Mouse (Mus musculus): ENCODE results near the gene Spns3. TPM values are rescaled to one million over a fixed set of nuclear protein-coding genes. Genes with fewer than 3 reads are reported as not detected.

Gene Spns3
- total and polyA plus RNA-seq, 2 experiments from 2014 or later = 0.10 to 0.25 TPM

DNA sequence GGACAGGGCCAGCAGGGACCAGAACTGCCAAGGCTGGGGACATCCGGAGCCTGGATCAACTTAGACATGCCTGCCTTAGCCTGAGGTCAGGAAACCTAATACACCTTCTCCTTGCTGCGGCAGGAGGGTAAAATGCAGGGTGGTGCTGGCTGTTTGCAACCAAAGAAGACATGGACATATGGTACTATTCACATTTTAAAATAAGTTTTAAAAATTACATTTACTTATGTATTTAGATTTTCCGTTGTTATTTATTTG is 32.1 kb upstream of the Spns3 start:
- no peak overlapping the region for H3K4me2 ChIP-seq (ENCODE audit: low read depth, low read length)
- no peak for TF ChIP-seq CTCF (IDR thresholded peaks at IDR 0.05; ENCODE audit: low read depth)
- no peaks in the 10 kb centered on the region for H3K9me3 ChIP-seq (ENCODE audit: low read length)
- no peaks in the 10 kb centered on the region for H3K4me1 ChIP-seq (ENCODE audit: insufficient read depth, low read length)
- no peaks in the 10 kb centered on the region for H3K36me3 ChIP-seq (ENCODE audit: insufficient read depth, low read length)
- no peak for DNase-seq (ENCODE audit: low spot score)
- no peaks in the 10 kb centered on the region for H3K27me3 ChIP-seq (ENCODE audit: insufficient read depth, low read length)
- no peak overlapping the region for H3K27ac ChIP-seq
- H3K9ac ChIP-seq (replicated peaks; ENCODE audit: low read length) = no peak overlapping the region
- no peak for ATAC-seq
- WGBS = 86% methylated on average over 3 of the region's 3 CpGs
- no peak overlapping the region for H3K4me3 ChIP-seq (ENCODE audit: low read length)

DNA sequence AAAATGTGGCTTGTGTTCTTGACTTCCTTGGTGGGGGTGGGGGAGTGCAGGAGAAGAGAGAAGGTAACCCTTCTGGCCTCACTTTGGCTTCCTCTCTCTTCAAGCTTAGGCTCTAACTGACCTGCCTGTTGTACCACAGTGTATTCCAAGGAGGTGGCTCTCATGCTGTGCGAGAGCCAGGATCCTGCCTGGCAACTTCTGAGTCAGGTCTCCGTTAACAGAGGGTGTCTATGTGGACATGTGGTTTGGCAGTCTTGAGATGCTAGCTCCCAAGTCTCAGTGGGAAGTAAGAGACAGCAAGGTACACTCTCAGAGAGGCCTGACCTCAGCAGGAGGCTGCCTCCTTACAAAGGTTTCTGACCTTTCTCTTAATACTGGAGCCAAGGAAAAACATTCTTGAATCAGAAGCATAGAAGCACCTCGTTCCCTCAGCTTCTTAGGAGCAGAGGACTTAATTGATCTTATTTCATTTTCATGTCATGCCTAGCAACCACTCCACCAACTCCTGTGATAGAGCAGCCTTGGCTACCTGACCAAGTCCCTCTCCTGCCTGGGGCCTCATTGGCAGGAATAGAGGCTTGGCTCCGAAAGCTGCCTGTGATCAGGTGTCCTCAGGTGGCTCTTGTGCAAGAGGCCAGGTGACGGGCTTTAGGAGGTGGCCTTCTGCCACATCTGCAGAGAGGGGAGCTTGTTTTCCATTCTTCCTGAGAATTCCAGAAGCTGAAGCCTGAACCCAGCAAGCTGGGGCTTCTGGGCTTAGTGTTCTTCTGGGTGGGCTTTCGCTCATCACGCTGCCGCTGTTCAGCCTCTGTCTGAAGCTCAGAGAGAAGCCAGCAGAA is 31.5 kb upstream of the Spns3 start:
- H3K36me3 ChIP-seq (ENCODE audit: insufficient read depth, low read length) = no peaks in the 10 kb centered on the region
- no peaks in the 10 kb centered on the region for H3K27me3 ChIP-seq (ENCODE audit: insufficient read depth, low read length)
- no peaks in the 10 kb centered on the region for H3K9me3 ChIP-seq (ENCODE audit: low read length)
- no peak overlapping the region for H3K9ac ChIP-seq (replicated peaks; ENCODE audit: low read length)
- DNase-seq (ENCODE audit: low spot score) (no peak), ATAC-seq (no peak)
- WGBS = 73% methylated on average over 8 of the region's 8 CpGs
- H3K4me3 ChIP-seq (ENCODE audit: low read length) = no peak overlapping the region
- H3K4me1 ChIP-seq (ENCODE audit: insufficient read depth, low read length) = no peaks in the 10 kb centered on the region
- TF ChIP-seq CTCF (IDR thresholded peaks at IDR 0.05; ENCODE audit: low read depth) = no peak
- no peak overlapping the region for H3K27ac ChIP-seq
- H3K4me2 ChIP-seq (ENCODE audit: low read depth, low read length) = no peak overlapping the region

DNA sequence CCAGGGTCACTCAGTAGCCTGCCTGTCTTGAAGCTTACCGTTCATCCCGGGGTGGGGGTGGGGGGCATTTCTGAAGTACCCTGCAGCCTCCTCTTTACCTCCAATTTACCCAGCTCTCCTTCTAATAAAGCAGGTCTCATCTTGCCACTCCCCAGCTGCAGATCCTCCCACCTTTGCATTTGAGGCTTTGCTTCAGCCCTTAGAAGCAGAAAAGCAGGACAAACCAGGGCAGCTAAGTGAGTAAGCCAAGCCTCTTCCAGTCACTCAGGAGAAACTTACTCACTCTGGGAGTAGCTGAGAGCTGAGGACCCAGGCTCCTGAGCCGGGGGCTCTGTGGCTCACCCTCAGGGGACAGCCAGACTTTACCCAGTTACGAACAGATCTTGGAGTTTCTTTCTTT is 28.2 kb upstream of the Spns3 start:
- Histone ChIP-seq H3K36me3 (ENCODE audit: insufficient read depth, low read length) (no peaks in the 10 kb centered on the region), H3K4me1 (ENCODE audit: insufficient read depth, low read length) (no peaks in the 10 kb centered on the region), H3K4me2 (ENCODE audit: low read depth, low read length) (no peak overlapping the region), H3K9me3 (ENCODE audit: low read length) (no peaks in the 10 kb centered on the region), H3K27me3 (ENCODE audit: insufficient read depth, low read length) (no peaks in the 10 kb centered on the region), H3K9ac (replicated peaks; ENCODE audit: low read length) (no peak overlapping the region), H3K27ac (no peak overlapping the region), H3K4me3 (ENCODE audit: low read length) (no peak overlapping the region)
- 87% methylated on average over 4 of the region's 4 CpGs for WGBS
- ATAC-seq = no peak
- no peak for DNase-seq (ENCODE audit: low spot score)
- TF ChIP-seq CTCF (IDR thresholded peaks at IDR 0.05; ENCODE audit: low read depth) = no peak

- Histone ChIP-seq H3K27ac (peak overlapping the region; percentile 62; the same call in 1 of the 2 replicates), H3K4me2 (ENCODE audit: low read depth, low read length) (peak overlapping the region; percentile 68), H3K36me3 (ENCODE audit: insufficient read depth, low read length) (no peaks in the 10 kb centered on the region), H3K9me3 (ENCODE audit: low read length) (no peaks in the 10 kb centered on the region), H3K4me3 (ENCODE audit: low read length) (peak overlapping the region; percentile 33), H3K27me3 (ENCODE audit: insufficient read depth, low read length) (no peaks in the 10 kb centered on the region), H3K4me1 (ENCODE audit: insufficient read depth, low read length) (no peaks in the 10 kb centered on the region), H3K9ac (replicated peaks; ENCODE audit: low read length) (peak overlapping the region; percentile 50)
- 0 out of 2 replicates have a peak, but pooled peaks have one; percentile 10 for TF ChIP-seq CTCF (IDR thresholded peaks at IDR 0.05; ENCODE audit: low read depth)
- 2% methylated on average over 24 of the region's 24 CpGs for WGBS
- 0 out of 2 replicates have a peak, but pooled peaks have one; percentile 21 for ATAC-seq
- DNase-seq (ENCODE audit: low spot score) = peak; percentile 43
These were observed 26.4 kb upstream of the Spns3 start for GRCm38 (mm10) chr11:72576466-72577351.

DNA sequence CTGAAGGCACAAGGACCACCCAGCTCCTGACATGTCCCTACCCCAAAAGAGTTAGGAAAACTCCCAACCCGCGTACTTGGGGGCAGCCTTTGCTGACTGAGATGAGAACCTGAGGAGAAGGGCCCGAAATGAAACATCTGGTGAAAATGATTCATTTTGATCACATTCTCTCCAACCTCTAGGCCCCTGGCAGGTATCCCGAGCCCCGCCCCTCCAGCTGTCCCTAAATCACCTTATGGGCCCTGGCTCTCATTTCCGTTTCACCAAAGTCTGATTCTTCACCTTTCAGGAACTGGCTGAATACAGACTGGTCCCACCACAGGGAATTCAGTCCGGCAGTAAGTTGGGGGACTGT is 25.8 kb upstream of the Spns3 start:
- Histone ChIP-seq H3K4me1 (ENCODE audit: insufficient read depth, low read length) (no peaks in the 10 kb centered on the region), H3K4me3 (ENCODE audit: low read length) (peak overlapping the region; percentile 33), H3K9ac (replicated peaks; ENCODE audit: low read length) (peak overlapping the region; percentile 50; the same call in 1 of the 2 replicates), H3K27ac (0 out of 2 replicates have a peak overlapping the region, but pooled peaks have one; percentile 62), H3K4me2 (ENCODE audit: low read depth, low read length) (peak overlapping the region; percentile 68), H3K36me3 (ENCODE audit: insufficient read depth, low read length) (no peaks in the 10 kb centered on the region), H3K27me3 (ENCODE audit: insufficient read depth, low read length) (no peaks in the 10 kb centered on the region), H3K9me3 (ENCODE audit: low read length) (no peaks in the 10 kb centered on the region)
- 27% methylated on average over 7 of the region's 7 CpGs for WGBS
- DNase-seq (ENCODE audit: low spot score) (peak; percentile 9), ATAC-seq (no peak)
- TF ChIP-seq CTCF (IDR thresholded peaks at IDR 0.05; ENCODE audit: low read depth) = no peak

GRCm38 (mm10) chr11:72573819-72574218 is 23.5 kb upstream of the Spns3 start:
- no peaks in the 10 kb centered on the region for H3K4me1 ChIP-seq (ENCODE audit: insufficient read depth, low read length)

More at GRCm38 (mm10) chr11:72573819-72574218, 23.5 kb upstream of the Spns3 start:
- no peaks in the 10 kb centered on the region for H3K9me3 ChIP-seq (ENCODE audit: low read length)
- no peak overlapping the region for H3K4me3 ChIP-seq (ENCODE audit: low read length)
- H3K27ac ChIP-seq = no peak overlapping the region
- 100% methylated on average over 1 of the region's 1 CpGs for WGBS
- DNase-seq (ENCODE audit: low spot score) (peak; percentile 46), ATAC-seq (no peak)
- no peak overlapping the region for H3K4me2 ChIP-seq (ENCODE audit: low read depth, low read length)
- no peaks in the 10 kb centered on the region for H3K27me3 ChIP-seq (ENCODE audit: insufficient read depth, low read length)
- TF ChIP-seq CTCF (IDR thresholded peaks at IDR 0.05; ENCODE audit: low read depth) = peak; percentile 65
- H3K9ac ChIP-seq (replicated peaks; ENCODE audit: low read length) = no peak overlapping the region
- H3K36me3 ChIP-seq (ENCODE audit: insufficient read depth, low read length) = no peaks in the 10 kb centered on the region
